Mouse (Mus musculus): ENCODE measurements around the gene Wdr54. TPM values are rescaled to one million over a fixed set of nuclear protein-coding genes. Genes with fewer than 3 reads are reported as not detected.

Wdr54 gene
- total and polyA plus RNA-seq, 2 experiments from 2014 or later: 12.7 to 21.5 TPM

DNA sequence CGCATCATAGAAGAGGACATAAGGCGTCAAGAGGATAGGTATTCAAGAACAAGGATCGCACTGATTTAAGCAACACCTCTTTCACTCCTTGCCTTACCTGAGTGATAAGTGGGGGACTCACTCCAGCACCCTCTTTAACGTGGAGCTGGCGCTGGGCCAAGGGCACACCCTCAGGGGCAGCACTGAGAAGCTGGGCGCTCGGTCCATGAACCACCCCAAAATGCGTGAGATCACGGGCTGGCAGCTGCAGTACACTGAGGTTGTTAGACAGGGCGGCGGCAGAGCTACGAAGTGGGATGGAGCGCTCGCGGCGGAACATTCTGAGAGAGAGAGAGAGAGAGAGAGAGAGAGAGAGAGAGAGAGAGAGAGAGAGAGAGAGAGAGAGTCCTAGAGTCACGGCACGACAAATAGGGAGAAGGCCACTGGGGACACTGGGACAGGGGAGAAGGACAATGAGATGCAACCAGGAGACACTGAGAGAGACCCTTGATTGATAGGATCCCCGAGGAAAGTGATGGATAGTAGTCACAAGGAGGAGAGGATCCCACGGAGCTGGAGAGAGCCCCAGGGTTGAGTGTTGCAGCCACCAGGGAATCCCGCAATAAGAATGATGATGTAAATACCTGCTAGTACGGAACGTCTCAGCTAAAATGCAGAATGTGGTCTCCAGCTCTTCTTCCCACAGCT, 502 bp downstream of the Wdr54 start:
- H3K4me3 ChIP-seq (ENCODE audit: low read depth, low read length): peak overlapping the region; percentile 53
- H3K27ac ChIP-seq (ENCODE audit: low read depth, low read length): peak overlapping the region; percentile 14; the same call in 1 of the 2 replicates
- peak; percentile 48 for ATAC-seq (ENCODE audit: low FRiP score)
- H3K9ac ChIP-seq (replicated peaks; ENCODE audit: low read length, poor library complexity, severe bottlenecking): peak overlapping the region; percentile 63
- peak overlapping the region; percentile 83 for H3K4me2 ChIP-seq (ENCODE audit: low read depth, low read length, poor library complexity, severe bottlenecking)
- no peak; the same call in 1 of the 2 replicates for TF ChIP-seq CTCF (IDR thresholded peaks at IDR 0.05)
- WGBS: 8% methylated on average over 23 of the region's 23 CpGs
- H3K27me3 ChIP-seq (ENCODE audit: insufficient read depth, low read length): peaks cover 6% of the 10 kb centered on the region
- H3K36me3 ChIP-seq (ENCODE audit: insufficient read depth, low read length): 0 out of 2 replicates have a peak, but pooled peaks cover 11% of the 10 kb centered on the region
- H3K9me3 ChIP-seq (ENCODE audit: low read length): no peaks in the 10 kb centered on the region
- H3K4me1 ChIP-seq (ENCODE audit: insufficient read depth, low read length): peaks cover 9% of the 10 kb centered on the region; the same call in 1 of the 2 replicates
- peak; percentile 38 for DNase-seq (ENCODE audit: low spot score)

DNA sequence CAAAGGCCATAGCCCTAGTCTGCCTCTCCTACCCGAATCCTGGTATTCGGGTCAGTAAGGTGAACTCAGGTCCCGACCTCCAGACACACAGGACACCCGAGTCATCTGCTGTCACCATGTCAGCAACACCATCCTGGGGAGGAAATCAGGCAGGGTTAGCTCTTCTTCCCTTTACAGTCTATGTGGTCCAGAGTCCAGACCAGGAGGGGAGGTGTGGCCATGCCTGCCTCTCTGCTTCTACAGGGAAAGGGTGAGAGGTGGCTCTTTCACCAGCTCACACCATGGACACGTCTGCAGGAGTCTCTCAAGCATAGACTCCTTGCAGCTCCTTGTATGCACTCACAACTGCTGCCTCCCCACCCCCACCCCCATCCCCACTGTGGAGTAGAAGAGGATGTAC, 2.7 kb downstream of the Wdr54 start:
- Histone ChIP-seq H3K27ac (ENCODE audit: low read depth, low read length) (no peak overlapping the region), H3K4me3 (ENCODE audit: low read depth, low read length) (no peak overlapping the region), H3K27me3 (ENCODE audit: insufficient read depth, low read length) (no peaks in the 10 kb centered on the region), H3K36me3 (ENCODE audit: insufficient read depth, low read length) (0 out of 2 replicates have a peak, but pooled peaks cover 11% of the 10 kb centered on the region), H3K4me2 (ENCODE audit: low read depth, low read length, poor library complexity, severe bottlenecking) (no peak overlapping the region), H3K9me3 (ENCODE audit: low read length) (no peaks in the 10 kb centered on the region), H3K4me1 (ENCODE audit: insufficient read depth, low read length) (peaks cover 9% of the 10 kb centered on the region; the same call in 1 of the 2 replicates), H3K9ac (replicated peaks; ENCODE audit: low read length, poor library complexity, severe bottlenecking) (no peak overlapping the region)
- DNase-seq (ENCODE audit: low spot score): no peak
- no peak for TF ChIP-seq CTCF (IDR thresholded peaks at IDR 0.05)
- WGBS: 78% methylated on average over 5 of the region's 5 CpGs
- no peak for ATAC-seq (ENCODE audit: low FRiP score)

- Histone ChIP-seq H3K27me3 (ENCODE audit: insufficient read depth, low read length) (no peaks in the 10 kb centered on the region), H3K4me2 (ENCODE audit: low read depth, low read length, poor library complexity, severe bottlenecking) (no peak overlapping the region), H3K4me1 (ENCODE audit: insufficient read depth, low read length) (peaks cover 9% of the 10 kb centered on the region; the same call in 1 of the 2 replicates), H3K9ac (replicated peaks; ENCODE audit: low read length, poor library complexity, severe bottlenecking) (no peak overlapping the region), H3K9me3 (ENCODE audit: low read length) (no peaks in the 10 kb centered on the region), H3K4me3 (ENCODE audit: low read depth, low read length) (no peak overlapping the region), H3K27ac (ENCODE audit: low read depth, low read length) (no peak overlapping the region), H3K36me3 (ENCODE audit: insufficient read depth, low read length) (0 out of 2 replicates have a peak, but pooled peaks cover 13% of the 10 kb centered on the region)
- no peak for ATAC-seq (ENCODE audit: low FRiP score)
- DNase-seq (ENCODE audit: low spot score): no peak
- TF ChIP-seq CTCF (IDR thresholded peaks at IDR 0.05): no peak
- 88% methylated on average over 12 of the region's 12 CpGs for WGBS
Observed at GRCm38 (mm10) chr6:83153038-83153437, 3.2 kb downstream of the Wdr54 start.

DNA sequence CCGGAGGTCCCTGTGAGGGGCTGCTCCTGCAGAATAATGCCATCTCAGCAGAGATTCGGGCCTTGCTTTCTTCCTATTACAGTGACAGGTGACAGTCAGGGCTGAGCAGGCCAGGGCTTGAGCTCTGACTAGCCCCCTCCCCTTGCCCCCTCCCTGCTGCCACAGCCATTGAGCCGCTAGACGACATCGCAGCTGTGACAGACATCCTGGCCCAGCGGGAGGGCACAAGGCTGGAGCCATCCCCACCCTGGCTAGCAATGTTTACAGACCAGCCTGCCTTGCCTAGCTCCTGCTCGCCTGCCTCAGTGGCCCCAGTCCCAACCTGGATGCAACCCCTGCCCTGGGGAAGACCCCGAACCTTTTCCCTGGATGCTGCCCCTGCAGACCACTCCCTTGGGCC, 4.5 kb downstream of the Wdr54 start:
- no peak for ATAC-seq (ENCODE audit: low FRiP score)
- Histone ChIP-seq H3K9me3 (ENCODE audit: low read length) (no peaks in the 10 kb centered on the region), H3K36me3 (ENCODE audit: insufficient read depth, low read length) (0 out of 2 replicates have a peak, but pooled peaks cover 14% of the 10 kb centered on the region), H3K4me2 (ENCODE audit: low read depth, low read length, poor library complexity, severe bottlenecking) (no peak overlapping the region), H3K27ac (ENCODE audit: low read depth, low read length) (no peak overlapping the region), H3K9ac (replicated peaks; ENCODE audit: low read length, poor library complexity, severe bottlenecking) (no peak overlapping the region; the same call in 1 of the 2 replicates), H3K4me1 (ENCODE audit: insufficient read depth, low read length) (peaks cover 9% of the 10 kb centered on the region; the same call in 1 of the 2 replicates), H3K27me3 (ENCODE audit: insufficient read depth, low read length) (no peaks in the 10 kb centered on the region), H3K4me3 (ENCODE audit: low read depth, low read length) (no peak overlapping the region)
- no peak for TF ChIP-seq CTCF (IDR thresholded peaks at IDR 0.05)
- no peak for DNase-seq (ENCODE audit: low spot score)
- 26% methylated on average over 8 of the region's 8 CpGs for WGBS

DNA sequence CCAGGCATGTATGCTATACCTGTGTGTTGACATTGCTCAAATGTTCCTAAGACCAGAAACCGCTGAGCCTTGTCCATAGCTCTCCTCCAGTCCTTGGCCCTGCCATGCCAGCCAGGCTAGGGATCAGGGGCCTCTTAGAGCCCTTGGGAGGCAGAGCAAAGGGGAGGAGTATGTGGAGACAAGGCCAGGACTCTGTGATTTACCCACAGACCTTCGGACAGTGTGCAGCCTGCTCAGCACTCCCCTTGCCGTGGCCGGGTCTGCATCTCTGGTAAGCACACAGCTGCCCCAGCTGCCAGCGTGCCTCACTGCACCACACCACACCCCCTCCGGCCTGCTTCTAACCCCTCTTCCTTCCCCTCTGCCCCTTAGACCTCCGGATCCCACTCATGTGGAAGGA, 8.9 kb downstream of the Wdr54 start:
- no peak for DNase-seq (ENCODE audit: low spot score)
- Histone ChIP-seq H3K4me2 (ENCODE audit: low read depth, low read length, poor library complexity, severe bottlenecking) (no peak overlapping the region), H3K27ac (ENCODE audit: low read depth, low read length) (no peak overlapping the region), H3K4me1 (ENCODE audit: insufficient read depth, low read length) (0 out of 2 replicates have a peak, but pooled peaks cover under 1% of the 10 kb centered on the region), H3K27me3 (ENCODE audit: insufficient read depth, low read length) (no peaks in the 10 kb centered on the region), H3K36me3 (ENCODE audit: insufficient read depth, low read length) (0 out of 2 replicates have a peak, but pooled peaks cover 2% of the 10 kb centered on the region), H3K9me3 (ENCODE audit: low read length) (no peaks in the 10 kb centered on the region), H3K4me3 (ENCODE audit: low read depth, low read length) (no peak overlapping the region), H3K9ac (replicated peaks; ENCODE audit: low read length, poor library complexity, severe bottlenecking) (no peak overlapping the region)
- 50% methylated on average over 5 of the region's 7 CpGs for WGBS
- ATAC-seq (ENCODE audit: low FRiP score): no peak
- no peak for TF ChIP-seq CTCF (IDR thresholded peaks at IDR 0.05)

- no peak for DNase-seq (ENCODE audit: low spot score)
- 81% methylated on average over 9 of the region's 9 CpGs for WGBS
- Histone ChIP-seq H3K36me3 (ENCODE audit: insufficient read depth, low read length) (0 out of 2 replicates have a peak, but pooled peaks cover 2% of the 10 kb centered on the region), H3K9ac (replicated peaks; ENCODE audit: low read length, poor library complexity, severe bottlenecking) (no peak overlapping the region), H3K4me1 (ENCODE audit: insufficient read depth, low read length) (peaks cover 4% of the 10 kb centered on the region; the same call in 1 of the 2 replicates), H3K4me2 (ENCODE audit: low read depth, low read length, poor library complexity, severe bottlenecking) (no peak overlapping the region), H3K27ac (ENCODE audit: low read depth, low read length) (no peak overlapping the region), H3K9me3 (ENCODE audit: low read length) (no peaks in the 10 kb centered on the region), H3K27me3 (ENCODE audit: insufficient read depth, low read length) (no peaks in the 10 kb centered on the region), H3K4me3 (ENCODE audit: low read depth, low read length) (no peak overlapping the region)
- no peak for TF ChIP-seq CTCF (IDR thresholded peaks at IDR 0.05)
- no peak for ATAC-seq (ENCODE audit: low FRiP score)
Observed at GRCm38 (mm10) chr6:83145805-83146204, 10.4 kb downstream of the Wdr54 start.

Measured in midbrain, postnatal 0 days (tissue).